Mouse (Mus musculus): ENCODE results near the gene Cdk4. TPM values are rescaled to one million over a fixed set of nuclear protein-coding genes. Genes with fewer than 3 reads are reported as not detected.
"Not testable (repeated sequence)": the region's sequence is repeated elsewhere in the genome, so short reads cannot be mapped to it uniquely, and the experiment has no call there.

The Cdk4 gene
- polyA plus RNA-seq, 1 experiment from 2014 or later = 2,431 TPM

DNA sequence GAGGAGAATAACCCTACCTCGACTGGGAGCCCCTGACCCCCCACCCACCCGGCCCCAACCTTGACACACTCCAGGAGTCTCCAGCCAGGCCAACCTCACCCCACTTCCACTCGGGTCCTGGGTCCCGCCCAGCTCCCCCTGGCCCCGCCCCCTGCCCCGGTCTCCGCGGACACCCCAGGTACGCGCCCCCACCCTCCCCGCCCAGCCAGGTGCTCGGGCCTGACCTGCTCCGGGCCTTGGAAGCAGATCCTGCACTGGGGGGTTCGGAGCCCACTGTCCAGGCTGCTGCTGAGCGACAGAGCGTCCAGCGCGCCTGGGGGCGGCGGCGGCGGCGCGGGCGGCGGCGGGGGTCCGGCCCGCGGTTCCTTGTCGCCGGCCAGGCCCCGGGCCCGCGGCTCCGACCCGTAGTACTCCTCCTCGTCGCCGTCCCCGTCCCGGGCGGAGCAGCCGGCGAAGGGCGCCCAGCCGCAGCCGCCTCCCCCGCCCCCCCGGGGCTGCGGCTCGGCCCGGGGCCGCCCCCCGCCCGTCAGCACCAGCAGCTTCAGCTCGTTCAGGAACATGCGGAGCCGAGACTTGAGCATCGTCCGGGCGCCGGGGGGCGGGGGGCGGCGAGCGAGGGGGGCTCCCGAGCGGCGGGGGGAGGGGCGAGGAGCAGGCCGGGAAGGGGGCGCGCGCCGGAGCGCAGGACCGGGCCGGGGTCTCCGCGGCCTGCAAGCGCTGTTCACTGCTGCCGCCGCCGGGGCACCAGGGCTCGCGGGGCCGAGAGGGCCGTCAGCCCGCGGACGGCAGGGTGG is 4.0 kb upstream of the Cdk4 start:
- ATAC-seq (ENCODE audit: low FRiP score) = peak; percentile 15

DNA sequence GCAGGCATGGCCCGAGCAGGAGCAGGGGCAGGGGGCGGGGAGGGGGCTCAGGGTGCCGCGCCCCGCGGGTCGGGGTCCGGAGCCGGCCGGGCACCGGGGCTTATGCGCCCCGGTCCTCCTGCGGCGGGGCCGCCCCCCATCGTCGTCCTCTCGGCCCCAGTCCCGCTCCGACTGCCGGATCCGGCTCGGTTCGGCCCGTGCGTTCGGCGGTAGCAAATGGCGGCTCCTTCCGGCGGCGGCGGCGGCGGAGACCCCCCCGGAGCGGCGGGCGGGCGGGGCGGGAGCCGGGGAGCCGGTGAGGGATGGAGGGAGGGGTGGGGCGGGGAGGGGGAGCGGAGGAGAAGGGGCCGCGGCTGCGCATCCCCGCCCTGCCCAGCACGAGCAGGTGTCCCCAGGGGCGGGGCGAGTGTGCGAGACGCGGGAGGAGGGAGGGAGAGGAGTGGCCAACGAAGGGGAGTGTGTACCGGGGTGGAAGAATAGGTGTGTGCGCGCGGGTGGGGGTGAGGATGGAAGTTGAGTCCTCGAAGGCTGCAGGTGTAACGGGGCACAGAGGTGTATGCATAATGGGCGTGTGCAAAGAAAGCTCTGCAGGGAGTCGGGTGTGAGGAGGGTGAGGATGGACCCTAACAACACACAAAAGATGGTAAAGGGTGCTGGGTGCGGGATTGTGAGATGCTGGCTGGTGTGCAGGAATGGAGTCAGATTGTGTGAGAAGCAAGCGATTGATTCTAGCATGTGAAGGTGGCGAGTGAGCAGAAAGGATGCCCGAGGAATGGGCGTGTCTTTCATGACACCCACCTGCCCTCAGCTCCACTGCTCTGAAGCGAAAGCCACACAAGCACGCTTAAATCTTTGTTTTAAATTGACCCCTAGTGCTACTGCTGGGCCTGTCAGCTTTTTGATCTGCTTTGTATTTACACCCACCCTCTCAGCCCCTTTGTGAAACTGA is 3.1 kb upstream of the Cdk4 start, which contains the start of gene March9:
March9 (minus strand) TSS at position 217 of the 949 bp plus-strand sequence.
- H3K36me3 ChIP-seq (replicated peaks) = peaks cover 32% of the 10 kb centered on the region
- H3K4me1 ChIP-seq = peaks cover 52% of the 10 kb centered on the region
- H3K9me3 ChIP-seq = no peaks in the 10 kb centered on the region
- under 1% methylated on average over 67 of the region's 72 CpGs for whole genome bisulfite sequencing
- peak; percentile 54 for ATAC-seq (ENCODE audit: low FRiP score)
- peak within 1 kb of the TSS; percentile 98 for H3K9ac ChIP-seq
- H3K27ac ChIP-seq = peak within 1 kb of the TSS; percentile 97
- no peaks in the 10 kb centered on the region; the same call in 1 of the 2 replicates for H3K27me3 ChIP-seq
- H3K4me2 ChIP-seq = peak within 1 kb of the TSS; percentile 96
- H3K4me3 ChIP-seq (replicated peaks) = peak within 1 kb of the TSS; percentile 99

More for the DNA sequence above, 4.0 kb upstream of the Cdk4 start:
- H3K27ac ChIP-seq = peak overlapping the region; percentile 97
- under 1% methylated on average over 61 of the region's 92 CpGs for WGBS
- H3K27me3 ChIP-seq = no peaks in the 10 kb centered on the region; the same call in 1 of the 2 replicates
- H3K36me3 ChIP-seq (replicated peaks) = peaks cover 32% of the 10 kb centered on the region
- peaks cover 45% of the 10 kb centered on the region for H3K4me1 ChIP-seq
- H3K9ac ChIP-seq = peak overlapping the region; percentile 98
- H3K9me3 ChIP-seq = no peaks in the 10 kb centered on the region
- peak overlapping the region; percentile 99 for H3K4me3 ChIP-seq (replicated peaks)
- H3K4me2 ChIP-seq = peak overlapping the region; percentile 96

- Histone ChIP-seq H3K27me3 (no peaks in the 10 kb centered on the region; the same call in 1 of the 2 replicates), H3K36me3 (replicated peaks) (peaks cover 32% of the 10 kb centered on the region), H3K27ac (peak overlapping the region; percentile 97), H3K4me1 (peaks cover 56% of the 10 kb centered on the region), H3K4me2 (peak overlapping the region; percentile 96), H3K9ac (peak overlapping the region; percentile 98; the same call in 1 of the 2 replicates), H3K4me3 (replicated peaks) (peak overlapping the region; percentile 99), H3K9me3 (no peaks in the 10 kb centered on the region)
- WGBS = 16% methylated on average over 5 of the region's 5 CpGs
- ATAC-seq (ENCODE audit: low FRiP score) = no peak
These were observed 2.2 kb upstream of the Cdk4 start for GRCm38 (mm10) chr10:127061085-127061484.

- H3K4me2 ChIP-seq = peak overlapping the region; percentile 96; the same call in 1 of the 2 replicates
- H3K36me3 ChIP-seq (replicated peaks) = peaks cover 32% of the 10 kb centered on the region
- no peaks in the 10 kb centered on the region; the same call in 1 of the 2 replicates for H3K27me3 ChIP-seq
- no peak overlapping the region for H3K4me3 ChIP-seq (replicated peaks)
- no peaks in the 10 kb centered on the region for H3K9me3 ChIP-seq
- WGBS = 75% methylated on average over 2 of the region's 2 CpGs
- peak overlapping the region; percentile 97 for H3K27ac ChIP-seq
- H3K9ac ChIP-seq = 0 out of 2 replicates have a peak overlapping the region, but pooled peaks have one; percentile 98
- no peak for ATAC-seq (ENCODE audit: low FRiP score)
- H3K4me1 ChIP-seq = peaks cover 57% of the 10 kb centered on the region
These were observed 1.8 kb upstream of the Cdk4 start for GRCm38 (mm10) chr10:127061513-127061912.

- not testable (repeated sequence) for H3K27me3 ChIP-seq; ATAC-seq (ENCODE audit: low FRiP score)
- WGBS = 96% methylated on average over 4 of the region's 4 CpGs
These were observed 1.2 kb upstream of the Cdk4 start for GRCm38 (mm10) chr10:127062101-127062500.

DNA sequence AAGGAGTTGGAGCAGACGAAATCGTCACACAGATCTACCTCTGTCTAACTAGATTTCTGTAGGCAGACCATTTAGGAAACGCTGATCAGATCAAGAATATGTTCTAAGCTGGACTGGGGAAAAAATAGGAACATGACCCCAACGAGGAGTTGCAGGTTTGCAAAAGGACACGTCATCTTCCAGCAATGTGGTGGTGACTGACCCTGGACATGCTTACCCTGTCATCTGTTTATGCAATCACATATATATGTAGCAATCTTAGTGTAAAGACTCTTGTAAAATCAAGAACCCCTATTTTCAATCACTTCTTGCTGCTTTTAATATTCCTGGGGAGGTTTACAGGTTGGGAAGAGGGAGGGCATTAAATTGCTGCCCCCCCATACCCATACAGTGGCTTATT is 831 bp upstream of the Cdk4 start:
- H3K36me3 ChIP-seq (replicated peaks) = peaks cover 33% of the 10 kb centered on the region
- no peak overlapping the region for H3K4me2 ChIP-seq
- H3K9ac ChIP-seq = no peak overlapping the region
- H3K4me1 ChIP-seq = peaks cover 57% of the 10 kb centered on the region
- no peak overlapping the region for H3K27ac ChIP-seq
- 83% methylated on average over 5 of the region's 5 CpGs for WGBS
- no peak overlapping the region for H3K4me3 ChIP-seq (replicated peaks)
- no peaks in the 10 kb centered on the region for H3K9me3 ChIP-seq
- H3K27me3 ChIP-seq = no peaks in the 10 kb centered on the region; the same call in 1 of the 2 replicates
- no peak for ATAC-seq (ENCODE audit: low FRiP score)

More at GRCm38 (mm10) chr10:127062101-127062500, 1.2 kb upstream of the Cdk4 start:
- H3K4me2 ChIP-seq; H3K9me3 ChIP-seq; H3K4me3 ChIP-seq (replicated peaks); H3K27ac ChIP-seq; H3K9ac ChIP-seq: not testable (repeated sequence)
- H3K36me3 ChIP-seq (replicated peaks) = peaks cover 33% of the 10 kb centered on the region
- H3K4me1 ChIP-seq = peaks cover 60% of the 10 kb centered on the region

GRCm38 (mm10) chr10:127063913-127064870 is 858 bp downstream of the Cdk4 start:
- Histone ChIP-seq H3K9me3 (no peaks in the 10 kb centered on the region), H3K27me3 (no peaks in the 10 kb centered on the region), H3K9ac (peak overlapping the region; percentile 99), H3K4me1 (peaks cover 57% of the 10 kb centered on the region), H3K36me3 (replicated peaks) (peaks cover 42% of the 10 kb centered on the region), H3K4me2 (peak overlapping the region; percentile 82), H3K27ac (peak overlapping the region; percentile 94), H3K4me3 (replicated peaks) (peak overlapping the region; percentile 76)
- WGBS = 13% methylated on average over 37 of the region's 37 CpGs
- no peak for ATAC-seq (ENCODE audit: low FRiP score)

GRCm38 (mm10) chr10:127065981-127066380 is 2.6 kb downstream of the Cdk4 start:
- Histone ChIP-seq H3K9me3 (no peaks in the 10 kb centered on the region), H3K4me2 (no peak overlapping the region), H3K9ac (no peak overlapping the region), H3K27ac (no peak overlapping the region), H3K27me3 (no peaks in the 10 kb centered on the region), H3K4me1 (peaks cover 56% of the 10 kb centered on the region), H3K36me3 (replicated peaks) (peaks cover 42% of the 10 kb centered on the region), H3K4me3 (replicated peaks) (no peak overlapping the region)
- whole genome bisulfite sequencing = 88% methylated on average over 9 of the region's 9 CpGs
- ATAC-seq (ENCODE audit: low FRiP score) = no peak

DNA sequence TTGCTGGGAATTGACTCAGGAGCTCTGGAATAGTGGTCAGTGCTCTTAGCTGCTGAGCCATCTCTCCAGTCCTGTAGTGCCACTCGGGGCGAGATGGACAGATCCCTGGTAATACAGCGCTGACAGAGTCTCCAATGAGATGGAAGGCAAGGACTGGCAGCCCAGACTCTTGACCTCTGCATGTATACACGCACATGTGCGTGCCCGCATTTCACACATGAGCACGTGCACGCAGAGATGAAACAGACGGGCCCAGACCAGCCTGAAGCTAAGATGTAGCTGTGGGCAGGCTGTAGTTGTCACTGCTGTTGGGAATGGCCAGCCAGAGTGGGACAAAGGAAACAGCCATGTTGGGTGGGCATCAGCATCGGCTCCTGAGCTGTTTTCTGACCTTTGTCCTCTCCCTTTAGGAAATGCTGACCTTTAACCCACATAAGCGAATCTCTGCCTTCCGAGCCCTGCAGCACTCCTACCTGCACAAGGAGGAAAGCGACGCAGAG is 3.2 kb downstream of the Cdk4 start:
- H3K4me1 ChIP-seq = peaks cover 55% of the 10 kb centered on the region
- 90% methylated on average over 14 of the region's 14 CpGs for WGBS
- H3K4me3 ChIP-seq (replicated peaks) = no peak overlapping the region
- peak overlapping the region; percentile 38; the same call in 1 of the 2 replicates for H3K27ac ChIP-seq
- H3K4me2 ChIP-seq = no peak overlapping the region
- peaks cover 42% of the 10 kb centered on the region for H3K36me3 ChIP-seq (replicated peaks)
- ATAC-seq (ENCODE audit: low FRiP score) = no peak
- no peaks in the 10 kb centered on the region for H3K9me3 ChIP-seq
- H3K9ac ChIP-seq = no peak overlapping the region
- H3K27me3 ChIP-seq = no peaks in the 10 kb centered on the region

GRCm38 (mm10) chr10:127068360-127069038 is 5.2 kb downstream of the Cdk4 start:
- peaks cover 42% of the 10 kb centered on the region for H3K36me3 ChIP-seq (replicated peaks)
- peak overlapping the region; percentile 80; the same call in 1 of the 2 replicates for H3K9ac ChIP-seq
- H3K4me2 ChIP-seq = peak overlapping the region; percentile 97
- no peaks in the 10 kb centered on the region for H3K27me3 ChIP-seq
- no peaks in the 10 kb centered on the region for H3K9me3 ChIP-seq
- 78% methylated on average over 9 of the region's 9 CpGs for WGBS
- peak overlapping the region; percentile 96; the same call in 1 of the 2 replicates for H3K27ac ChIP-seq
- peaks cover 46% of the 10 kb centered on the region for H3K4me1 ChIP-seq
- ATAC-seq (ENCODE audit: low FRiP score) = no peak
- peak overlapping the region; percentile 62 for H3K4me3 ChIP-seq (replicated peaks)

All from forebrain, embryonic 12.5 days (tissue).